Mouse (Mus musculus) heart, embryonic 10.5 days (tissue): ENCODE results near the gene Zfand5. TPM values are rescaled to one million over a fixed set of nuclear protein-coding genes. Genes with fewer than 3 reads are reported as not detected.
A peak's percentile ranks its signal among the peaks of the same experiment; 100 is the strongest.
"Not testable (repeated sequence)": the region's sequence is repeated elsewhere in the genome, so short reads cannot be mapped to it uniquely, and the experiment has no call there.

Experiments used
- DNase-seq: peaks from one replicate; pipeline ENCODE4 v3.0.0-alpha.2; 2017; ENCODE audit warnings: low spot score
- H3K27ac ChIP-seq: fragments of 300-500 bp; sonication (generic); 2 replicates; pipeline ENCODE4 v1.5.1; 2016; ENCODE audit warnings: mild to moderate bottlenecking
- H3K27me3 ChIP-seq: fragments of 300-500 bp; sonication (generic); 2 replicates; pipeline ENCODE4 v1.6.1; 2016; ENCODE audit warnings: mild to moderate bottlenecking; ENCODE audit not compliant: poor library complexity, insufficient read depth, severe bottlenecking
- H3K36me3 ChIP-seq: fragments of 300-500 bp; sonication (generic); 2 replicates; pipeline ENCODE4 v1.6.1; 2016; ENCODE audit warnings: mild to moderate bottlenecking, moderate library complexity
- H3K4me1 ChIP-seq: fragments of 300-500 bp; sonication (generic); 2 replicates; pipeline ENCODE4 v1.6.1; 2016; ENCODE audit warnings: mild to moderate bottlenecking
- H3K4me3 ChIP-seq: fragments of 300-500 bp; sonication (generic); 2 replicates; pipeline ENCODE4 v1.5.1; 2016; ENCODE audit warnings: mild to moderate bottlenecking, moderate library complexity
- H3K9me3 ChIP-seq: fragments of 300-500 bp; sonication (generic); 2 replicates; pipeline ENCODE4 v1.6.1; 2016; ENCODE audit warnings: mild to moderate bottlenecking, moderate library complexity
- WGBS: fragments of 180-500 bp; shearing (Covaris S2); methylation state at CpG from one replicate; pipeline ENCODE4 v1.1.7; 2016; 5-methylcytosine and 5-hydroxymethylcytosine counted together
- polyA plus RNA-seq: library from polyadenylated mRNA; unstranded; fragments of >200 nt; fragmentation: Nextera tagmentation; extraction: Ambion mirVana; gene quantifications from 2 replicates; pipeline ENCODE4 v1.2.1, GENCODE M21; 2016

The Zfand5 gene
- polyA plus RNA-seq, 1 experiment from 2014 or later = 90.0 TPM

- H3K4me3 ChIP-seq = no peak overlapping the region
- peaks cover 40% of the 10 kb centered on the region for H3K36me3 ChIP-seq
- no peak overlapping the region for H3K27ac ChIP-seq
- 0 out of 2 replicates have a peak, but pooled peaks cover 5% of the 10 kb centered on the region for H3K4me1 ChIP-seq
- no peaks in the 10 kb centered on the region for H3K9me3 ChIP-seq
- no peak for DNase-seq
- no peaks in the 10 kb centered on the region for H3K27me3 ChIP-seq
These were observed 4.2 kb downstream of the Zfand5 start for GRCm38 (mm10) chr19:21276317-21276716.

- Histone ChIP-seq H3K36me3 (peaks cover 24% of the 10 kb centered on the region), H3K27ac (no peak overlapping the region), H3K4me3 (no peak overlapping the region), H3K27me3 (no peaks in the 10 kb centered on the region), H3K9me3 (0 out of 2 replicates have a peak, but pooled peaks cover 5% of the 10 kb centered on the region), H3K4me1 (no peaks in the 10 kb centered on the region)
- 79% methylated on average over 3 of the region's 3 CpGs for WGBS
- no peak for DNase-seq
These were observed 14.5 kb downstream of the Zfand5 start for GRCm38 (mm10) chr19:21286421-21287097.

GRCm38 (mm10) chr19:21297411-21297810, 25.3 kb downstream of the Zfand5 start:
- Histone ChIP-seq H3K27me3 (no peaks in the 10 kb centered on the region), H3K36me3 (no peaks in the 10 kb centered on the region), H3K9me3 (no peaks in the 10 kb centered on the region), H3K4me1 (peaks cover 8% of the 10 kb centered on the region; the same call in 1 of the 2 replicates), H3K4me3 (no peak overlapping the region), H3K27ac (no peak overlapping the region)
- DNase-seq = no peak
- 93% methylated on average over 4 of the region's 4 CpGs for WGBS

GRCm38 (mm10) chr19:21301787-21302186, 29.7 kb downstream of the Zfand5 start:
- H3K27ac ChIP-seq = peak overlapping the region; percentile 33; the same call in 1 of the 2 replicates
- H3K9me3 ChIP-seq = no peaks in the 10 kb centered on the region
- H3K4me3 ChIP-seq = no peak overlapping the region
- peaks cover 8% of the 10 kb centered on the region; the same call in 1 of the 2 replicates for H3K4me1 ChIP-seq
- DNase-seq = peak; percentile 76
- WGBS = 27% methylated on average over 3 of the region's 3 CpGs
- no peaks in the 10 kb centered on the region for H3K27me3 ChIP-seq
- H3K36me3 ChIP-seq = no peaks in the 10 kb centered on the region

- 90% methylated on average over 3 of the region's 3 CpGs for WGBS
- Histone ChIP-seq H3K27me3 (no peaks in the 10 kb centered on the region), H3K9me3 (no peaks in the 10 kb centered on the region), H3K36me3 (no peaks in the 10 kb centered on the region), H3K4me1 (no peaks in the 10 kb centered on the region), H3K27ac (no peak overlapping the region), H3K4me3 (no peak overlapping the region)
- no peak for DNase-seq
These were observed 35.7 kb downstream of the Zfand5 start for GRCm38 (mm10) chr19:21307755-21308154.

GRCm38 (mm10) chr19:21310364-21310763, 38.3 kb downstream of the Zfand5 start:
- 87% methylated on average over 5 of the region's 5 CpGs for WGBS
- H3K4me1 ChIP-seq, DNase-seq, H3K27ac ChIP-seq, H3K9me3 ChIP-seq, H3K36me3 ChIP-seq, H3K27me3 ChIP-seq, H3K4me3 ChIP-seq: not testable (repeated sequence)

- H3K27me3 ChIP-seq = no peaks in the 10 kb centered on the region
- H3K9me3 ChIP-seq = no peaks in the 10 kb centered on the region
- 70% methylated on average over 3 of the region's 3 CpGs for WGBS
- no peak for DNase-seq
- H3K4me1 ChIP-seq = no peaks in the 10 kb centered on the region
- no peaks in the 10 kb centered on the region for H3K36me3 ChIP-seq
- H3K27ac ChIP-seq = no peak overlapping the region
- no peak overlapping the region for H3K4me3 ChIP-seq
These were observed 43.6 kb downstream of the Zfand5 start for GRCm38 (mm10) chr19:21315701-21316100.

- Histone ChIP-seq H3K9me3 (no peaks in the 10 kb centered on the region), H3K4me3 (no peak overlapping the region), H3K36me3 (no peaks in the 10 kb centered on the region), H3K4me1 (no peaks in the 10 kb centered on the region), H3K27ac (no peak overlapping the region), H3K27me3 (no peaks in the 10 kb centered on the region)
- 82% methylated on average over 1 of the region's 1 CpGs for WGBS
- no peak for DNase-seq
These were observed 47.5 kb downstream of the Zfand5 start for GRCm38 (mm10) chr19:21319618-21320017.

GRCm38 (mm10) chr19:21325333-21325732, 53.3 kb downstream of the Zfand5 start:
- Histone ChIP-seq H3K36me3 (no peaks in the 10 kb centered on the region), H3K4me3 (no peak overlapping the region), H3K9me3 (no peaks in the 10 kb centered on the region), H3K4me1 (no peaks in the 10 kb centered on the region), H3K27ac (no peak overlapping the region), H3K27me3 (no peaks in the 10 kb centered on the region)
- DNase-seq = no peak
- WGBS = 79% methylated on average over 3 of the region's 3 CpGs

- no peak overlapping the region for H3K4me3 ChIP-seq
- no peak overlapping the region for H3K27ac ChIP-seq
- H3K36me3 ChIP-seq = no peaks in the 10 kb centered on the region
- no peak for DNase-seq
- no peaks in the 10 kb centered on the region for H3K27me3 ChIP-seq
- H3K9me3 ChIP-seq = no peaks in the 10 kb centered on the region
- 76% methylated on average over 9 of the region's 9 CpGs for WGBS
- H3K4me1 ChIP-seq = no peaks in the 10 kb centered on the region
These were observed 56.9 kb downstream of the Zfand5 start for GRCm38 (mm10) chr19:21328951-21329350.

GRCm38 (mm10) chr19:21329770-21330169, 57.7 kb downstream of the Zfand5 start:
- no peaks in the 10 kb centered on the region for H3K9me3 ChIP-seq
- H3K36me3 ChIP-seq = no peaks in the 10 kb centered on the region
- H3K27me3 ChIP-seq = no peaks in the 10 kb centered on the region
- DNase-seq = no peak
- no peak overlapping the region for H3K27ac ChIP-seq
- no peaks in the 10 kb centered on the region for H3K4me1 ChIP-seq
- 69% methylated on average over 5 of the region's 5 CpGs for WGBS
- no peak overlapping the region for H3K4me3 ChIP-seq

GRCm38 (mm10) chr19:21330305-21331115, 58.4 kb downstream of the Zfand5 start:
- Histone ChIP-seq H3K27me3 (no peaks in the 10 kb centered on the region), H3K9me3 (no peaks in the 10 kb centered on the region), H3K4me1 (no peaks in the 10 kb centered on the region), H3K36me3 (no peaks in the 10 kb centered on the region), H3K27ac (no peak overlapping the region), H3K4me3 (no peak overlapping the region)
- DNase-seq = no peak
- 84% methylated on average over 6 of the region's 6 CpGs for WGBS

- Histone ChIP-seq H3K4me1 (no peaks in the 10 kb centered on the region), H3K36me3 (no peaks in the 10 kb centered on the region), H3K4me3 (no peak overlapping the region), H3K27me3 (no peaks in the 10 kb centered on the region), H3K9me3 (no peaks in the 10 kb centered on the region), H3K27ac (no peak overlapping the region)
- DNase-seq = no peak
- 82% methylated on average over 11 of the region's 11 CpGs for WGBS
These were observed 59.6 kb downstream of the Zfand5 start for GRCm38 (mm10) chr19:21331621-21332155.
